Mouse (Mus musculus) erythroid progenitor cell, adult 5-6 weeks (primary cell): ENCODE measurements around the gene Vax2. TPM values are rescaled to one million over a fixed set of nuclear protein-coding genes. Genes with fewer than 3 reads are reported as not detected.
A peak's percentile ranks its signal among the peaks of the same experiment; 100 is the strongest.

Source experiments
- ATAC-seq: replicated peaks from 2 replicates; pipeline ENCODE4 v1.8.0; 2016; ENCODE audit warnings: moderate number of reproducible peaks, mild to moderate bottlenecking, moderate TSS enrichment, inconsistent platforms; ENCODE audit not compliant: poor library complexity, low FRiP score, severe bottlenecking
- total RNA-seq, 2 experiments: library from RNA; stranded (forward) in 1 of 2; stranded (reverse) in 1 of 2; fragments of 150-400 nt in 1 of 2; fragments of 186-747, 209-891 nt in 1 of 2; gene quantifications; 2 replicates each; pipeline versions ENCODE4 v1.2.3 to v1.2.4; 2015 to 2017; ENCODE audit warnings: low replicate concordance in 2 of 2

Gene Vax2
- total RNA-seq, 2 experiments from 2014 or later, result not detected

DNA sequence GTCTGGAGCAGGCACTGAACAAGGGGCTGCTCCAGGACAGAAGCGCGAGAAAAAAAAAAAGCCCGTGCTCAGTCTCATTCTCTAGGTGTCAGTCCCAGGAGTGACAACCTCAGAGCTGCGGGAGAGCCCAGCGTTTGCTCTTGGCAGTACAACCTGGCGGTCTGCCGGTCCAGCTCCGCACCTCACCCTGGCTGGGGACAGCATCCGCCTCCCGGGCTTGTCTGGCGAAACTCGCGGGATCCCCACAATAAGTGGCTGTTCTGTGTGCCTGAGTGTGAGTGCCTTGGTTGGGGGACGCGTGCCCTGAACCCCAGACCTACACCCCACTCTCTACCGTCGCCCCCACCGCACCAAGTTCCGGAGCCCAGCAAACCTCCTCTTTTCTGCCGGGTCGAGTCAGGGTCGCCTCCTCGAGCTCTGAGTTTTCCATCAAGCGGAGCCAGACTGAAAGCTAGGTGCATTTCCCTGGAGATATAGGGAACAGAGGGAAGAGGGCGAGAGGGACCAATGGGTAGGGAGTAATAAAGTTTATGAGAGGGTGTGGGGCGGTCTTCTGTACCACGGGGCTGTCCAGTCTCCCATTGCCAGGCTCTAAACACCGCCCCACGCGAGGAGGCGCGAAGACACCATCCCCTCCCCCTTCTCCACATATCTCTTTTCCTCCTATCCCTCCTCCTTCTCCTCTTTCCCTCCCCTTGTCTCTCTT, 550 bp upstream of the Vax2 start:
- ATAC-seq, result no peak

DNA sequence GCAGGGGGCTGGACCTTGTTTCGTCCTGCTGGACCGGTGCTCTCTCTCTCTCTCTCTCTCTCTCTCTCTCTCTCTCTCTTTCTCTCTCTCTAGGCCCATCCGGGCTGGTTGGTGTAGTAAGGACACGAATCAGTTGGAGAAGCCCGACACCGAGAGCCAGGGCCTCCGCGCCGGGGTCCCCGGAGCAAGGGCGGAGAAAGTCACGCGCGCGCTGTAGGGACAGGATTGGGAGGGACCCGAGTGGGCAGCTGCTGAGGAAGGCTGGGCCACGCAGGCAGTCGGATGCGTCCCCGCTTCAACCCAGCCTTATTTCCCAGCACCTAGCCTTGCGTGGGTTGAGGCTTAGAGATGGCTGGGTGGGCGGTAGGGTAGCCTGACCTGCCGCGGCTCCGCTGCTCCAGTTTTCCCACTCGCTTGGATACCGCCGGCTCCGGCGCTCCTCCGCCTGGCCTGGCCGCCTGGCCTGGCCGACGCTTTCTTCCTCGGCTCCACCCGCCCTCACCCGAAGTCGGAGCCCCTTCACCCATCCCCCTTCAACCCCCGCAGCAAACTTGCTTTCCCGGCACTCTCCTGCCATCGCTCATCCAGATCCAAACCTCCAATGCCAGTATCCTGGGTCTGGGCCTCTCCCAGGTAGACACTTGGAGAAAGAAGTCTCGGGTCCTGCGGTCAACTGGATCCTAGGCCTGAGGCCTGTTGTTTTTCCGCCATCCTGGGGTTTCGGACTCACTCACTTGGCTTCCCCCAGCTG, 836 bp downstream of the Vax2 start:
- ATAC-seq, result no peak

DNA sequence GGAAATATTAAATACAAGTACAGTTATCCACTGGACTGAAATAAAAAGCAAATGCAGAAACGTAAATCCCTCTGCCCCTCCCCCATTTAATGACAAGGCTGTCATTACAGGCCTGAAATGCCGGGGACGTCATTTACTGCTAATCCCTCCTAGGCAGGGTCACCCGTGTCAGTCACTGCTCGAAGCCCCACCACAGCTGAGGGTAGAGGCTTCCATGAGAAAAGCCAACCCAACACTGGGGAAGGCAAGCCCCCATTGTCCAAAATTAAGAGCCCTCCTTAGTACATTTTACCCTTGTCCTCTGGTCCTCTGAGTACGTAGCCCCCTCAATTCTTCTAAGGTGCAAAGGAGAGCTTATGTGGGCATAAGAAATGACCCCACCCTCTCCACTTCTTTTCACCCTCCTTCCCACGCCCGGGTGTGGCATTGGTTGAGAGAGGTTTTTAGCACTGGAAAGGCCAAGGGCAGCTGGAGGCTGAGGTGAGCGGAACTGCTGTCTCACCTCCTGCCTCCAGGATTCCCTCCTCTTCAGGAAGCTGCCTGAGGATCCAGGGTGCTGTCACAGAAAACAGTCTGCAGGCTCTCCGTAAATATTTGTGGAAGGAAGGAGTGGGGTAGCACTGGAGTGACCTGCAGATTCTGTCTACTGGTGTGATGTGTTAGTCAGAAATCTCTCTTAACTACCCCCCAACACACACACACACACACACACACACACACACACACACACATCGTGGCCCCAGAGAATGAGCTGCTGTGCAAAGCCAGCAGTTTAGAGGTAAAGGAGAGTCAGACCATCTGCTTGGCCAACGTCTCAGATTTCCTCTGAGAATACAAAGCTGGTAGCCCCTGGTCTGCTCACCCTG, 2.4 kb downstream of the Vax2 start:
- ATAC-seq, result no peak

- no peak for ATAC-seq
Observed at GRCm38 (mm10) chr6:83714221-83715123, 3.4 kb downstream of the Vax2 start.

- ATAC-seq, result no peak
Observed at GRCm38 (mm10) chr6:83715461-83716196, 4.6 kb downstream of the Vax2 start.

DNA sequence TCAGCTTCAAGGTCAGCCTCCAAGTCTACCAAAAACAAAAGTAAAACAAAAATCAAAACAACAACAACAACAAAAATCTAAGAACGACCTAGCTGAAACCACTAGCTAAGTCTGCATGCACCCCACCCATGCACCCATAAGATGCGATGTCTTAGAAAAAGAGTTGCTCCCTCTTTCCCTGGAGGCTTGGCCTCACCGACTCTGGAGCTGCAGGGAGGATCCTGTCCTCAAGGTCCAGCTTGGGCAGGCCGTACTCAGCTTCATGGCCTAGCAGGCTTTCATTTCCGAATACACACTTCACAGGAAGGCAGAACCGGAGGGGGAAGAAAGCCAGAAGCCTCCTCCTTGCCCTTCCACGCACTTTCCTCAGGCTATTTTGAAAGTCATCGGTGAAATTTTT, 6.0 kb downstream of the Vax2 start:
- no peak for ATAC-seq

DNA sequence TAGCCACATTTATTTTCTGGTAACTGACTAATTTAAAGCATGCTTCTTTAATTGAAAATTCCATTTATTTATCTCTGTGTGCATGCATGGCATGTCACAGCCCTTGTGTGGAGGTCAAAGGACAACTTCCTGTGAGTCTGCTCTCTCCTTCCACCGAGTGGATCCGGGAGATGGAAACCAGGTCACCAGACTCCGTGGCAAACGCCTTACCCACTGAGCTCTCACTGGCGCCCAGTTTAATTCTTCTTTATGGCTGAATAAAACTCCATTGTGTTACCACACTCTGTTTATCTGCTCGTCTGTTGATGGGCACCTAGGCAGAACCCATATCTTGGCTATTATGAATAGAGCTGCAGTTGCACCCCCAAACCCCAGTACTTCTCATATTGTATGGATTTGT, 11.5 kb downstream of the Vax2 start:
- ATAC-seq, result no peak

DNA sequence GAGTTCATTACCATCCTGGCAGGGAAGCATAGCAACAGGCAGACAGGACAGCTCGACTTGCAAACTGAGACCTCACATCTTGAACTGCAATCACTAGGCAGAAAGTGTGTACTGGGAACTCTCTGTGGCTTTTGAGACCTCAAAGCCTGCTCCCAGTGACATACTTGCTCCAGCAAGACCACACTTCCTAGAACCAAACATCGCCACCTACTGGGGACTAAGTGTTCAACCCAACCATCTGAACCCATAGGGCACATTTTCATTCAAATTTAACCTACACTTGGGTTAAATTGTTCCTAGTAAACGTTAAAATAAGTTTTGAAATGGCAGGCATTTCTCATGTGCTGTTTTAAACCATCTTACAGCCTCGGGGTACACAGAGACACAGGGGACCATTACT, 16.1 kb downstream of the Vax2 start:
- 0 out of 2 replicates have a peak, but pooled peaks have one; percentile 33 for ATAC-seq

GRCm38 (mm10) chr6:83728488-83728887, 17.4 kb downstream of the Vax2 start:
- 0 out of 2 replicates have a peak, but pooled peaks have one; percentile 52 for ATAC-seq

DNA sequence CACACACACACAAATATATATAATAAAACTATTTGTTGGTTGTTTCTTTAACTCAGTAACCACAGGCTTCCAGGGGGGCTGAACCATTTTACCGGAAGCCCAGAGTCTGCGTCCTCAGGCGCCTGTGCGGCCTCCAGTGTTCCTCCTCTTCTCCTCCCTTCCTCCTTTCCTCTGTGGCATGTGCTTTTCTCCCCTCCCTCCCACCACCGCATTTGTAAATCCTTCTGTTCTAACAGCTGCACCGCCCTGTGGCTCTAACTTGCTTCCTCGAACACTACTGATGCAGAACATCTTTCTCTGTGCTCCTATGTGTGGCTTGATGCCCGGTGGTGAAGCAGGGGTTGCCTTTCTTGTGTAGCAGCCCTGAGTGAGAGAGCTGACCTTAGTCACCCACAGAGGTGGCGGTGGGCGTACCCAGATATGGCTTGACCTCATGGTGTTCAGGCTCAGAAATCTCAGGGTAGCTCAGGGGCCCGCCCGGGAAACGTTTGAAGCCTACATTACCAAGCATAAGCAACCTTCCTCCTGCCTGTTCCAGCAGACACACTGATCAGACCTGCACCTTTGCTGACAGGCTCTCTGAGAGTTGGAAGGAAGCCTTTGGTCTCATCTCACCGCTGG, 18.4 kb downstream of the Vax2 start:
- ATAC-seq, result no peak

DNA sequence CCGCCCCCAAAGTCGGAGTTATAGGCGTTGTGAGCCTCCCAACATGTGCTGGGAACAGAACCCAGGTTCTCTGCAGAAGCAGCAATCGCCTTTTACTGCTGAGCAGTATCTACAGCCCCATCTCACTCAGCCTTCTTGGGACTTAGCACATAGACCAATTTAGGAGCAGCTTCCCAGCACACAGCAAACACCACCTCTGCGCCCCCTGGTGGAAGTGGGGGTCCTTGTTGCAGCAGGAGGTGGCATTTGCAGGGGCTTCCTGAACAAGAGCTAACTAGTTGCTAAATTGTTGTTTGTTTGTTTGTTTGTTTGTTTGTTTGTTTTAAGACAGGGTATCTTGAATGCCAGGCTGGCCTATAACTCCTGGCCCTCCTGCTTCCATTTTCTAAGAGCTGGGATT, 20.1 kb downstream of the Vax2 start:
- ATAC-seq, result peak; percentile 46; the same call in 1 of the 2 replicates

- no peak for ATAC-seq
Observed at GRCm38 (mm10) chr6:83737311-83737710, 26.2 kb downstream of the Vax2 start.

DNA sequence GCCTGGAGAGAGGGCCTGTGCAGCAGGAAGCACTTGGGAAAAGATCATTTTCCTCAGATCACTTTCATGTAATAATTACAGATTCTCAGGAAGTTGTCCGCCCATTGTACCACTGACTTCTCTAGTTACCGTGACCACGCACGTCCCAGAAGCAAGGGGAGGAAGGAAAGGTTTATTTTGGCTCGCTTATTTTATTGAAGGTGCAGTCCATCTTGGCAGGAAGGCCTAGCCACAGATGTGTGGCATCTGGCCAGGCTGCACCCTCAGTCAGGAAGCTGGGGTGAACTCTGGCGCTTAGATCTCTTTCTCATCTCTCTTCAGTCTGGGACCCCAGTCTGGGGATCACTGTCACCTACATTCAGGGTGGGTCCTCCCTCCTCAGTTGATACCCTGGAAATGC, 27.5 kb downstream of the Vax2 start:
- ATAC-seq, result no peak

GRCm38 (mm10) chr6:83742761-83743160, 31.7 kb downstream of the Vax2 start, which contains the start of gene Atp6v1b1:
Gene Atp6v1b1 (plus strand): TSS chr6:83742990.
- no peak for ATAC-seq

DNA sequence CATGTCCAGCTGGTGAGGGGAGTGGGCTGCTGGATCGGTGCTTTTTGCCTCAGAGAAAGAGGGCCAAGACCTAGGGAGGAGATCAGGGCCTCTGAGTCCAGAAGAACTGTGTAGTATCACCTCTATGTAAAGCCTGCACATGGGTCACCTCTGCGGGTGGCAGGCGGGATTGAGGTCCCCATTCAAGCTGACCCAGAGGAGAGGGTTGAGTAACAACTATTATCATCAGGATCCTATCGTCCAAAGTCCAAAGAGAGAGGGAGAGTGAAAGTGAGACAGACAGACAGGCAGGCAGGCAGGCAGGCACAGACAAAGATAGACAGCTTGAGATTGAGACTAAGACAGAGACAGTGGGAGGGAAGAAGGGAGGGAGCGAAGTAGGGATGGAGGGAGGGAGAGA, 32.1 kb downstream of the Vax2 start:
- ATAC-seq, result no peak

DNA sequence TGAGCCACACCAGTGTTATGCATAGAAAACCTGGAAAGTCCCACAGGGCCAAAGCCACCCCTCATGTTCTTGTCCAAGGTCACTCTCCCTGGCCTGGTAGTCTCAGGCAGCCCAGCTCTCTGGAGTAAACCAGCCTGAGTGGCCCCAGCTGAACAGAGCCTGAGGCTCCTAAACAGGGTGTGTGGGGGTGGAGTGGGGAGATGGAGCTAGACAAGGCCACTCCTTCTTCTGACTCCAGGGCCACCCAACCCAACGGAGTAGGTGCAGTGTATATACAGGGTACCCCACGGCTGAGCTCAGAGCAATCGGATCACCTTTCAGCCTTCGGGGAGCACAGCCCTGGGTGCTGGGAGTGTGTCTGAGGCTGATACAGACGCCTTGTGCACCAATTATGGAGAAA, 33.1 kb downstream of the Vax2 start:
- ATAC-seq, result no peak

DNA sequence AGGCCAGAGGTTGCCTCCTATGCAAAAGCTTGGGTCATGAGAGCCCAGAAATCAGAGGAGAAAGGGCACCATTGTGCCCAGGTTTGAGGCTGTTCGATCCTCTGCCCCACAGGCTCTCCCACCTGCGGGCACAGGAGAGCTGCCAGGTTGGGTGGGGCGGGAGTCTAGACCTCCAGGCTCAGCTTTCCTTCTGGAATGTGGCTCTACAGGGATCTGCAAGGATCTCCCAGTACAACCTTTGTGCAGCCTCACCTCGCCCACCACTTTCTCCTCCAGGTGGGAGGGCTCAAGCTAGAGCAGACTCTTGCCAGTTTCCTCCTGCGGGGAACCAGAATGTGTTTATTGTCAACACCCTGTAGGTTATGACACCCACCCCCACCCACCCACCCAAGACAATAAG, 33.5 kb downstream of the Vax2 start:
- ATAC-seq, result no peak

DNA sequence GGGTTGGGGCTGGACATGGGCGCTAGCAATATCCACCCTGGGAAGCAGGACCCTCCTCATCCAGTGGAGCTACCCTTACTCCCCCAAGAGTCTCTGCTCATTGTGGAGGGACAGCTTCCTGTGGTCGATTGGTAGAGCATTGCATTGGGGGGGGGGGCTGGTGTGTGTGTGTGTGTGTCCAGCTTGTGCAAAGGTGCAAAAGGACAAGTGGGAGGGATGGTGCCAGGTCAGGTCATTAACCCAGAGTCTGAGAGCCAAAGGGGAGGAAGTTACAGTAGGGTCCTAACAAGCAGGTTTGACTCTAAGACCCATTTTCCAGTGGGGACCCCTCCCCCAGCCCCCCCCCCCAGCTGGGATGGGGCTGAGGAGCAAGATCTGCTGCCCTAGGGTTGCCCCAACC, 34.4 kb downstream of the Vax2 start:
- ATAC-seq, result no peak
